Mouse (Mus musculus) liver, embryonic 12.5 days (tissue): ENCODE results near the gene Draxin. TPM values are rescaled to one million over a fixed set of nuclear protein-coding genes. Genes with fewer than 3 reads are reported as not detected.

ENCODE experiments used
- ATAC-seq: fragments of 200-750 bp; cut with Nextera tagmentation; 2 replicates; pipeline ENCODE4 v1.8.0; 2017; ENCODE audit warnings: moderate number of reproducible peaks, mild to moderate bottlenecking, moderate library complexity
- H3K27ac ChIP-seq: fragments of 300-500 bp; sonication (generic); 2 replicates; pipeline ENCODE4 v1.5.1; 2016; ENCODE audit warnings: mild to moderate bottlenecking
- H3K27me3 ChIP-seq: fragments of 300-500 bp; sonication (generic); replicated peaks from 2 replicates; pipeline ENCODE4 v1.6.1; 2016; ENCODE audit warnings: mild to moderate bottlenecking, moderate library complexity
- H3K36me3 ChIP-seq: fragments of 300-500 bp; sonication (generic); 2 replicates; pipeline ENCODE4 v1.6.1; 2016; ENCODE audit warnings: mild to moderate bottlenecking, moderate library complexity
- H3K4me1 ChIP-seq: fragments of 300-500 bp; sonication (generic); 2 replicates; pipeline ENCODE4 v1.6.1; 2016
- H3K4me2 ChIP-seq: fragments of 300-500 bp; sonication (generic); 2 replicates; pipeline ENCODE4 v1.6.1; 2016; ENCODE audit warnings: mild to moderate bottlenecking, moderate library complexity
- H3K4me3 ChIP-seq: fragments of 300-500 bp; sonication (generic); 2 replicates; pipeline ENCODE4 v1.5.1; 2016; ENCODE audit warnings: mild to moderate bottlenecking, moderate library complexity
- H3K9ac ChIP-seq: fragments of 300-500 bp; sonication (generic); 2 replicates; pipeline ENCODE4 v1.6.1; 2016; ENCODE audit warnings: mild to moderate bottlenecking, moderate library complexity
- H3K9me3 ChIP-seq: fragments of 300-500 bp; sonication (generic); replicated peaks from 2 replicates; pipeline ENCODE4 v1.6.1; 2016; ENCODE audit warnings: mild to moderate bottlenecking, moderate library complexity
- WGBS: fragments of 180-500 bp; shearing (Covaris S2); methylation state at CpG from one replicate; pipeline ENCODE4 v1.1.7; 2016; ENCODE audit not compliant: insufficient replicate concordance; 5-methylcytosine and 5-hydroxymethylcytosine counted together
- polyA plus RNA-seq: library from polyadenylated mRNA; unstranded; fragments of >200 nt; fragmentation: Nextera tagmentation; extraction: Ambion mirVana; gene quantifications from 2 replicates; pipeline ENCODE4 v1.2.1, GENCODE M21; 2016

Draxin gene
- polyA plus RNA-seq, 1 experiment from 2014 or later, result 0.08 TPM

DNA sequence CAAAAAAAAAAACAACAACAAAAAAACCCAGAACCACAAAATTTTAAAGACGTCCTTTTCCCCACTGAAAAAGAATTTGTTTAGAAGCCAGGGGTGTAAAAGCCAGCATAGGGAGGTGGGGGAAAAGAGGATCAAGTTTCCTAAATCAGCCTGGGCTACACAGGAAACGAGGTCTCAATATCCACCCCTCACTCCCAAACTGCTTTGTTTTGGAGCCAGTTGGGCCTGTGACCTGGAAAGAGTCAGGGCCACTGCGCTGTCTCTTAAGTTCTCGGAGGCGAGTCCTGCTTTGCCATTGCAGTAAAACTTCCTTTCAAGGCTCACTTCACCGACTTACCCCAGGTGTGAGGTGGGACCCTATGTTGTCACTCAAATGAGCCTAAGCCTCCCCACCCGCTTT lies 19.7 kb upstream of the Draxin start:
- Histone ChIP-seq H3K4me2 (peak overlapping the region; percentile 97), H3K9me3 (no peaks in the 10 kb centered on the region), H3K4me1 (peaks cover 37% of the 10 kb centered on the region), H3K4me3 (peak overlapping the region; percentile 75), H3K27ac (peak overlapping the region; percentile 90), H3K27me3 (no peaks in the 10 kb centered on the region), H3K36me3 (peaks cover 20% of the 10 kb centered on the region), H3K9ac (peak overlapping the region; percentile 52; the same call in 1 of the 2 replicates)
- 48% methylated on average over 7 of the region's 7 CpGs for WGBS
- ATAC-seq, result no peak

DNA sequence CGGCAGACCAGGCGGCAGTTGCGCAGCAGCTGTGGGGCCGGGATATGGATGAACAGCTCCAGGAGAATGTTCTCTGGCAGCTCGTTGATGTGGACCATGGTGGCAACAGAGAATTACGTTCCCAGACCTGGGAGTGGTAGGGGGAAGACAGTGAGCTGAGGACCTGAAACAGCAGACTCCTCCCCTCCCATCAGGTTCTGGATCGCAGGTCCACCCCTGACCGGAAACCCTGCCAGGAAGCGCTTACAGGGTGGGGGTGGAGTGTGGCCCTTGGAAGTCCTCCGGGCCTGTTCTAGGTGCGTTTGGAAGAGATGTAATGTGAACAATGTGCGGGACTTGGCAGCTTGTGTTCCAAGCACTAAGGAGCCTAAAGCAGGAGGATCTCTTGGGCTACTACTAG lies 19.0 kb upstream of the Draxin start:
- 30% methylated on average over 12 of the region's 12 CpGs for WGBS
- H3K4me1 ChIP-seq, result peaks cover 37% of the 10 kb centered on the region
- H3K4me2 ChIP-seq, result peak overlapping the region; percentile 97
- peaks cover 27% of the 10 kb centered on the region for H3K36me3 ChIP-seq
- ATAC-seq, result no peak
- no peaks in the 10 kb centered on the region for H3K9me3 ChIP-seq
- H3K4me3 ChIP-seq, result no peak overlapping the region
- no peak overlapping the region for H3K27ac ChIP-seq
- H3K27me3 ChIP-seq, result no peaks in the 10 kb centered on the region
- peak overlapping the region; percentile 25; the same call in 1 of the 2 replicates for H3K9ac ChIP-seq

DNA sequence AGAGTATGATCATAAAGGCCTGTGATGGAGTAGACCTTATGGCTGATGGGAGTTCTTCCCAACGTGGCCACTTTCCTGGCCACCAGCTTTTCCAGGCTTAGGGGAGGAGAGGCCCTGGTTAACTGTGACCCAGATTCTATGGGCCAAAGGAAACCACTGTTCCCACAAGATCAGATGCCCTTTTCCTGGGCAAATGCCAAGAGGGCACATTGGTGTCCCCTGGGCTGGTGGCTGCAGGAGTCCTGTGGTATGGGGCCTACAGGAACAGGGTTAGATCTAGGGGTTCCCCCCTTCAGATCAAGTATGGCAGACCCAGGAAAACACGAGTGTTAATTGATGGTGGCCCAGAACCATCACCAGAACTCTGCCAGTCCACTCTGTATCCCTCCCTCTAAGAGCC lies 17.2 kb upstream of the Draxin start:
- WGBS, result 57% methylated on average over 2 of the region's 2 CpGs
- Histone ChIP-seq H3K9me3 (no peaks in the 10 kb centered on the region), H3K27me3 (no peaks in the 10 kb centered on the region), H3K27ac (no peak overlapping the region), H3K4me1 (peaks cover 37% of the 10 kb centered on the region), H3K9ac (no peak overlapping the region), H3K4me2 (no peak overlapping the region), H3K36me3 (peaks cover 31% of the 10 kb centered on the region), H3K4me3 (no peak overlapping the region)
- no peak for ATAC-seq

DNA sequence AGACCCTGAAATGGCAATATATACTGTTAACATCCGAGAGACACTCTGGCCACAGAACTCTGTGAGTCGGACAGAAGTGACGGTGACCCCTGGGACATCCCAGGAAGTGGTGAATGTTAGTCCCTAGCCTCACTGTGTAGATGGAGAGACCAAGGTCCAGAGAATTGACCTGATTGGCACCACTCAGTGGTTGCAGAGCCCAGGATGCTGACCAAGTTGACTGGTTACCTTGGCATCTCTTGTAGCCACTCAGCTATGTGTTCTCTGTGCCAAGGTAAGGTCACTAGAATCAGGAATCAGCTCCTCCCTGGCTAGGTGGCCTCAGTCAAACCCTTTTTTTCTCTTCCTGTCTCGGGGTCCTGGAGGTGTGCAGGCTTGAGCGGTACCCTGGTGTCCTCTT lies 13.2 kb upstream of the Draxin start:
- Histone ChIP-seq H3K4me3 (no peak overlapping the region), H3K27ac (no peak overlapping the region), H3K27me3 (peaks cover 7% of the 10 kb centered on the region), H3K4me1 (peaks cover 17% of the 10 kb centered on the region), H3K9me3 (no peaks in the 10 kb centered on the region), H3K4me2 (no peak overlapping the region), H3K36me3 (peaks cover 31% of the 10 kb centered on the region), H3K9ac (no peak overlapping the region)
- 75% methylated on average over 5 of the region's 5 CpGs for WGBS
- no peak for ATAC-seq

DNA sequence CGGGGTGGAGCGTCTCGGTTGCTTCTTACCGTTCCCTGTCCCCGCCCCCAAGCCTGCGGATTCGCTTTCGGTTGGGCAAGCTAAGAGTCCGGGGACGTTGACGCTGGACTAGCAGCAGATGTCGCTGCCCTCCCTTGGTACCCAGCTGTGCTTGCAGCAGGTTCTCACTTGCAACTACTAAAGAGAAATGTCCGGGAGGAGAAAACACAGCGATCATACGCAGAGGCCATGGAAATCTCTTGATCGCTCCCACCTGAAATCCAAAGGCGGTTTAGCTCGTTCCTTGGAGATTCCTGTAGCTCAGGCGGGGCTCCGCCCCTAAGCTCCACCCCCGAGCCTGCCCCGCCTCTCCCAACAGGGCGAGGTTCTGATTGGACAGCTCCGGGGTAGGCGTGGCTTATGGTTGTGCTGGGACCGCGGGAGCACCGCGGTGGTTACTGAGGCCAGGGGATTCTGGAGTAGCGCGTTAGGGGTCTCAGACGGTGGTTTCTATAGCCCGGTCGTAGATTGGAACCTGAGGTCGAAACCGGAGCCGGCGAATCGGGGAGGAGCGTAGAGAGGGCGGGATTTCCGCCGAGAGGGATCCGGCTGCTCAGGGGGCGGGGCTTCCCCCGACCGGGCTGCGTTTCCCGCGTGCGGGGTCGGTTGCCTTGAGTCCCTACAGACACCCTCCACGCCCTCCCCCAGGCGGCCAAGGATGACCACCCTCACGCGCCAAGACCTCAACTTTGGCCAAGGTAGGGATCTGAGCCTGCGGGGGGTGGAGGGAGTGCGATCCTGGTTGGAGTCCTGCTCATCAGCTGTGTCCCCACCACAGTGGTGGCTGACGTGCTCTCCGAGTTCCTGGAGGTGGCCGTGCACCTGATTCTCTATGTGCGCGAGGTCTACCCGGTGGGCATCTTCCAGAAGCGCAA lies 9.9 kb upstream of the Draxin start:
- Histone ChIP-seq H3K27ac (peak overlapping the region; percentile 75), H3K4me1 (peaks cover 16% of the 10 kb centered on the region), H3K27me3 (peaks cover 33% of the 10 kb centered on the region), H3K9ac (peak overlapping the region; percentile 69), H3K4me3 (peak overlapping the region; percentile 73), H3K9me3 (no peaks in the 10 kb centered on the region), H3K4me2 (peak overlapping the region; percentile 87), H3K36me3 (peaks cover 12% of the 10 kb centered on the region)
- under 1% methylated on average over 65 of the region's 65 CpGs for WGBS
- peak; percentile 91 for ATAC-seq

DNA sequence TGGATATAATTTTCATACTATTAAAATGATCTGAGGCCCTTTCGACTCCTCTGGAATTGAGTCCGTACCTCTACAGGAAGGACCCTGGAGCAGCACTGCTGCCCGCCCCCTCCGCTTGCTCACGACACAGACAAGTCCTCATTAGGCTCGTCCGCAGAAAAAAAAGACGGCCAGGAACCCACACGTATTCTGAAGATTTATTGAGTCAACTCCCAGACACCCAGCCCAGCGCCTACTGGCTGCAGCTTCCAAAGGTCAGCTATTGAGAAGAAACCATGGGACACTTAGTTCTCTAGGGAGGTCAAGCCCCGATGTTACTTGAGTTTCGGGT lies 9.2 kb upstream of the Draxin start:
- H3K9me3 ChIP-seq, result no peaks in the 10 kb centered on the region
- peak overlapping the region; percentile 75; the same call in 1 of the 2 replicates for H3K27ac ChIP-seq
- H3K36me3 ChIP-seq, result peaks cover 6% of the 10 kb centered on the region
- peak overlapping the region; percentile 87 for H3K4me2 ChIP-seq
- WGBS, result under 1% methylated on average over 12 of the region's 12 CpGs
- peaks cover 39% of the 10 kb centered on the region for H3K27me3 ChIP-seq
- ATAC-seq, result peak; percentile 8
- peak overlapping the region; percentile 69 for H3K9ac ChIP-seq
- peak overlapping the region; percentile 73 for H3K4me3 ChIP-seq
- H3K4me1 ChIP-seq, result peaks cover 16% of the 10 kb centered on the region

DNA sequence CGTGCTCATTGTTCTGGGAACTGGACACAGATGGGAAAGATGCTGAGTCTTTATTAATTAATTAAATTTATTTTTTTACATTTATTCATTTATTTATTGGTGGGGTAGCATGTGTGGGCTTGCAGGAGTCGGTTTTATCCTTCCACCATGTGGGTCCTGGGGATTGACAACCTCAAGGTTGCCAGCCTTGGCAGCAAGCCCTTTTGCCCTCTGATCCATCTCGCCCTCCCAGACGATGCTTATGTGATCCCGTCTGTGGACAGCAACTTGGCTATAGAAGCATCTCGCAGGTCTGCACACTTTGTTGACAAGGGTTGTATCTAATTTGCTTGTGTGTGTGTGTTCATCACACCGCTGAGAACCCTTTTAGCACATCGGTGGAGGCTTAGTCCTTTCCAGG lies 7.0 kb upstream of the Draxin start:
- H3K4me1 ChIP-seq, result peaks cover 16% of the 10 kb centered on the region
- 54% methylated on average over 8 of the region's 8 CpGs for WGBS
- H3K9ac ChIP-seq, result no peak overlapping the region
- H3K27ac ChIP-seq, result no peak overlapping the region
- H3K36me3 ChIP-seq, result no peaks in the 10 kb centered on the region
- no peak for ATAC-seq
- no peak overlapping the region for H3K4me3 ChIP-seq
- H3K27me3 ChIP-seq, result peaks cover 58% of the 10 kb centered on the region
- no peak overlapping the region for H3K4me2 ChIP-seq
- H3K9me3 ChIP-seq, result no peaks in the 10 kb centered on the region

DNA sequence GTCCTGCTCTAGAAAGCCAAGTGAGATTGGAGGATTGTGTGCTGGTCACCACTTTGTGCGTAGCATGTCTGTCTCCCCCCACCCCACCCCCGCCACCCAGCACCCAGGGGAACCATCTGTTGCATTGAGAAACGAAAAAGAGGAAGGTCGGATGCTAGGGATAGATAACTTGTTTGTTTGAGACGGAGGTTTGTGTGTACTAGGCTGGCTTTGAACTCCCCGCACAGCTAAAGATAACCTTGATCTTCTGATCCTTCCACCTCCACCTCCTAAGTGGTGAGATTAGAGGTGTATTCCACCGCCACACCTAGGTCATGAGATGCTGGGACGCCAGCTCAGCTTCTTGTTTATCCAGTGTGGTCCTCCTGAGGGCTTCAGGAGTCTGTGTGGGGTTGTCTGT lies 4.5 kb upstream of the Draxin start:
- Histone ChIP-seq H3K9me3 (no peaks in the 10 kb centered on the region), H3K27me3 (peaks cover 84% of the 10 kb centered on the region), H3K4me3 (no peak overlapping the region), H3K4me1 (peaks cover 18% of the 10 kb centered on the region), H3K27ac (no peak overlapping the region), H3K36me3 (no peaks in the 10 kb centered on the region), H3K9ac (no peak overlapping the region), H3K4me2 (no peak overlapping the region)
- WGBS, result 19% methylated on average over 8 of the region's 8 CpGs
- ATAC-seq, result no peak

DNA sequence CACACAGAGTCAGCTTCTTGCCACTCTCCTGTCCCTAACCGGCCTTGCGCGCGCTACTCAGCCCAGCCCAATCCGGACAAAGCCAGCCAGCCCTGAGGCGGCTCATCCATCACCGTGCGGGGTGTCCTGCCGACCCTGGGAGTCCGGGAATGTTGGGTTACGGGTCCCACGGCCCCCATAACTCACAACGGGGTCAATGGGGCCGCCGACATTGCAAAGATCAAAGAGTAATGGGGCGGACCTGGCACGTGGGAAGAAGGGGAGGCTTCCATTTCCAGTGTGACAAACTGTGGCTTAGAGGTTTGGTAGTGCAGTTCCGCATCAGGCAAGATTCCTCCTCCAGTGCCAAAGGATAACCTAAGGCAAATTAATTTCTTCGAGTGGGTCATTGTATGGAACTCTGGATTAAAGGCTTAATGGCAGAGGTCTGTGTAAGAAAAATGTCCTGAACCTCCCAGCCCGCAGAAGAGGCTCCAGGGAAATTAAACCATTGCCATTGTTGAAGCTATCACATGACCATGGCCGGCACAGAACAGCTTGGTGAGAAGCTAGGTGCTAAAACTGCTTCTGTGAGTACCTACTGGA lies 1.1 kb upstream of the Draxin start:
- no peaks in the 10 kb centered on the region for H3K36me3 ChIP-seq
- peak overlapping the region; percentile 2; the same call in 1 of the 2 replicates for H3K4me3 ChIP-seq
- 3% methylated on average over 21 of the region's 21 CpGs for WGBS
- H3K4me2 ChIP-seq, result peak overlapping the region; percentile 70
- peaks cover 89% of the 10 kb centered on the region for H3K27me3 ChIP-seq
- no peaks in the 10 kb centered on the region for H3K9me3 ChIP-seq
- ATAC-seq, result no peak
- H3K27ac ChIP-seq, result no peak overlapping the region
- no peak overlapping the region for H3K9ac ChIP-seq
- peaks cover 9% of the 10 kb centered on the region for H3K4me1 ChIP-seq

DNA sequence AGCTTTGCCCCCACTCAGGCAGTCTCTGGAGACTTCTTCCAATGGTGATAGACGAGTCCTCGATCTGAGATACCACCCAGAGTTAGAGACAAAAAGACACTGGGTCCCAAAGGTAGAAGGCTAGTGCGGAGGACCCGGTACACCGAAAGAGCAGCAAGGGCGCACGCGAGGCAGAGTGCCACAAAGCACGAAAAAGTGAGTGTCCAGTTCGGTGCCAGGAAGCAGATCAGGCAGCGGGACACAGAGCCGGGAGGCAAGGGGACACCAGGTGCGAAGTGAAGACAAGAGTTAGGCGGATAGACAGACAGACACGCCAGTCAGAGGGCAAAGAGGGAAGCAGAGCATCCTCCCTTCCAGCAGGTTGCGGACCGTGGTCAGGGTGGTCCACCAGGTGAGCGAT lies 365 bp downstream of the Draxin start, which contains the start of gene Mad2l2:
Mad2l2 (plus strand) TSS at position 252 of the 400 bp plus-strand sequence.
- no peaks in the 10 kb centered on the region for H3K9me3 ChIP-seq
- ATAC-seq, result no peak
- H3K9ac ChIP-seq, result peak within 1 kb of the TSS; percentile 45; the same call in 1 of the 2 replicates
- peaks cover 9% of the 10 kb centered on the region for H3K4me1 ChIP-seq
- 4% methylated on average over 18 of the region's 18 CpGs for WGBS
- H3K27ac ChIP-seq, result no peak within 1 kb of the TSS
- peak within 1 kb of the TSS; percentile 70 for H3K4me2 ChIP-seq
- H3K36me3 ChIP-seq, result no peaks in the 10 kb centered on the region
- peak within 1 kb of the TSS; percentile 51 for H3K4me3 ChIP-seq
- H3K27me3 ChIP-seq, result peaks cover 95% of the 10 kb centered on the region

DNA sequence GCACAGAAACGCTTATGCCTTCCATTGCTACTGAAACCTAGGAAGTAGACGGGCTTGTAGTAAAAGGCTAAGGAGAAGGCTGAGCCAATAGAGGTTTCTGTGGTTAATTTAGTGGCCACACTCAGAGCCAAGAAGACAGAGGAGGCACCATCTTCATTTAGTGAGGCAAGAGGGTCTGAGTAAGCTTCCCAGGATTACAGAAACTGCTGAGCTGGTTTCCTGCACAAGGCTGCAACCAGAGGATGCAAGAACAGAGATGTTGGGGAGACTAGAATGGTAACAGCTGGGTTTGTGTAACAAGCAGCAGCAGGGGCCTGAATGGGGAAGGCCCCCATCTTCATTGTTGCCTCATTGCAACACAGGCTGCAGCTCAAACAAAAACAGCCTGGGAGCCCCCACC lies 1.8 kb downstream of the Draxin start:
- H3K4me3 ChIP-seq, result no peak overlapping the region
- H3K27me3 ChIP-seq, result peaks cover 96% of the 10 kb centered on the region
- no peak overlapping the region for H3K27ac ChIP-seq
- ATAC-seq, result no peak
- peaks cover 9% of the 10 kb centered on the region for H3K4me1 ChIP-seq
- H3K36me3 ChIP-seq, result no peaks in the 10 kb centered on the region
- no peak overlapping the region for H3K4me2 ChIP-seq
- WGBS, result 27% methylated on average over 2 of the region's 2 CpGs
- no peaks in the 10 kb centered on the region for H3K9me3 ChIP-seq
- H3K9ac ChIP-seq, result no peak overlapping the region

DNA sequence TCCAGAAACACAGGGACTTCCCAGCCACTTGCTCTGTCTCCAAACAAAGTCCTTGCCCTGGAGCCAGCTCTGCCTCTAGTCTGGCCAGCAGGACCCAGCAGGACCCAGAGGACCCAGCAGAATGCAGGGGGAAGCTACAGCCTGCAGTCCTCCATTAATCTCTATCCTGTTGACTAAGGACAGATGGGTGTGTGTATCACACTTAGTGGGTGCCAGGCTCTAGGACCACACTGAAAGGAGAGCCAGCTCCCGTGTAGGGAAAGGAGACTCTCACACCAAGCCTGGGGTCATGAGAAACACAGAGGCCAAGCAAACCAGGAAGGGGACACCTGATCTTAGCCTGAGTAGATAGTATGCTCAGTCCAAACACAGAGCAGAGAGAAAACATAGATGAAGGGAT lies 2.3 kb downstream of the Draxin start:
- Histone ChIP-seq H3K4me3 (no peak overlapping the region), H3K4me1 (peaks cover 9% of the 10 kb centered on the region), H3K36me3 (no peaks in the 10 kb centered on the region), H3K4me2 (no peak overlapping the region), H3K27me3 (peaks cover 95% of the 10 kb centered on the region), H3K27ac (no peak overlapping the region), H3K9ac (no peak overlapping the region), H3K9me3 (no peaks in the 10 kb centered on the region)
- WGBS, result 42% methylated on average over 1 of the region's 1 CpGs
- no peak for ATAC-seq
